Mouse (Mus musculus): ENCODE measurements around the gene Kif1a.

GRCm38 (mm10) chr1:93068553-93068952, 33.2 kb downstream of the Kif1a start:
- no peak for TF ChIP-seq GATA1 (IDR thresholded peaks at IDR 0.05; ENCODE audit: borderline replicate concordance, low read length)
- no peak for TF ChIP-seq FLI1 (IDR thresholded peaks at IDR 0.05; ENCODE audit: low read length)

Data from megakaryocyte, embryonic 14.5 days (primary cell).